Mouse (Mus musculus) hematopoietic stem cell, adult 5-6 weeks (primary cell): ENCODE measurements at regions not wholly inside any gene's neighbourhood (a gene's known extent, or its start where the extent isn't known, plus 50 kb on each side); places are given as distances from the start of the nearest gene placed in this dataset.

Experiments used
- ATAC-seq, 2 experiments: fragments of 125-278 bp in 1 of 2; replicated peaks in 1 of 2; 2 replicates each; pipeline ENCODE4 v1.8.0; 2016 to 2017; ENCODE audit warnings: inconsistent platforms in 2 of 2, mild to moderate bottlenecking in 2 of 2, moderate number of reproducible peaks in 2 of 2, low read depth in 1 of 2, moderate TSS enrichment in 1 of 2; ENCODE audit not compliant: low FRiP score in 2 of 2, poor library complexity in 2 of 2, severe bottlenecking in 2 of 2, insufficient read depth in 1 of 2, low TSS enrichment in 1 of 2

- ATAC-seq = no peak
These were observed 762.8 kb downstream of the Tlr4 start for GRCm38 (mm10) chr4:67589976-67590727.

GRCm38 (mm10) chr4:67607166-67607565 is 779.8 kb downstream of the Tlr4 start:
- ATAC-seq = no peak

- no peak for ATAC-seq
These were observed 787.2 kb downstream of the Tlr4 start for GRCm38 (mm10) chr4:67614486-67615067.

DNA sequence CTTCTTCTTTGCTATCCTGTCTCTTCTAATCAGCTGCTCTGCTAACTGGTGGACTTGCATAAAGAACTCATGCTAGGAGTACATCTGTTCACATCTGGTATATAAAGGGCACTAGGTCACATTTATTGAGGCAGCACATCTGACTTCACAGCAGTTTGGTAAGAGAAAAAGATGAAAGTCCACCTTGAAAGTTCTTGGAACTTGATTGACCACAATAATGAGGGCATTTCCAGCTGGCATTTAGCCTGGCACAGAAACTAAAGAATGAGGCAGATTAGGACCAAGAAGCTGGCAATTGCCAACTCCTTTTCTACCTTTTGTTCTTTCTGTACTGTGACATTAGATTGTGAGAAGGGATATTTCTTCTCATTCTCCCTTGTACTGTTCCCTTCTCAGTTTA is 799.3 kb downstream of the Tlr4 start:
- ATAC-seq = no peak

DNA sequence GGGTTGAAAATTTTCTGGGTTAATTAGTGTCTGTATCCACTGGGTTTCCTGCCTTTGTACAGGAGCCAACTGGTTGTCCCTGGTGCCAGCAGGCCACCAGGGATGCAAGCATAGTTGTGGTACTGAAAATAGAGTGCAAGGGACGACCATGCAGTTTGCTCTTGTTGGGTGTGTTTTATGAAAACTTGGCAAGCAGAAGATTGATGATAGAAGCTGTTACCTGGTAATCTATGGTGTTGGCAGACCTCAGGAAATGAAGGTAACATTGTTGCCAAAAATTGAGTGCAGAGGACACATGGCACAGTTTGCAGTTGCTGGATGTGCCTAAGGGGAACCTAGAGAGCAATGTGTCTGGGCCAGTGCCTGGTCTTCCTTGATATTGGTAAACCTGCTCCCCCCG is 818.7 kb downstream of the Tlr4 start:
- no peak for ATAC-seq

GRCm38 (mm10) chr4:67662122-67662521 is 834.7 kb downstream of the Tlr4 start:
- ATAC-seq = no peak

DNA sequence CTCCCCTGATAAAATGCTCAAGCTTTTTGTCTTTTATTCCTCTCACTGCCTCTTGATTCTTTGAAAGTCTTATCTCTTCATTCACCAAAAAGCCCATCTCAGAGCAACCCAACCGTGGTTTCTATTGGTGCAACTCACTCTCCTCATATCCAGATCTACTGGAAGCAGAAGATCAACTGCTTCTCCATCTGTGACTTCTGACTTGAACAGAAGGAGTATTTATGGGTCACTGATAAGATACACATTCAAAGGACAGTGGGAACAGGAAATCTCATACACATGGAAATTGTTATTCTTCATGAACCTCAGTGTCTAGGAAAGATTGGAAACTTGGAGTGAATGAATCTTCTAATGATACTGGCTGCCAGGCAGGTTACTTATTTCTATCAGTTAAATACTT is 846.6 kb downstream of the Tlr4 start:
- ATAC-seq = no peak

DNA sequence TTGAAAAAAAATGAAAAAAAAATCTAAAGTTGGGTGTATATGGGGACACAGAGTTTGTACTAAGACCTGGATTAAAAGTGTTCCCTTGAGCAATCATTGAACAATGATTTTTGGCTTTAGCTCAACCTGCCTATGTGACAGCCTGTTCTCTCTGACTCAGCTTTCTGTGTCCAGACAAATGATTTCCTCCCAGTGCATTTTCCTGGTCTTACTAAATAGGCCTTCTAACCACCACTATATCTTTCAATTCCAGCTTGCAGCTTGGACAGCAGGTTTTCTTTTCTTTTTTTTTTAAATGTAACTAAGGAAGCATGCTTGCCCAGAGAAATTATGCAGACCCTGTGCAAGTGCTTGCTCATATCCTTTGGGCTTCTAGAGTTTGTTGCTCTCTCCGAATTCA is 850.2 kb downstream of the Tlr4 start:
- ATAC-seq = peak; percentile 78 to 90

DNA sequence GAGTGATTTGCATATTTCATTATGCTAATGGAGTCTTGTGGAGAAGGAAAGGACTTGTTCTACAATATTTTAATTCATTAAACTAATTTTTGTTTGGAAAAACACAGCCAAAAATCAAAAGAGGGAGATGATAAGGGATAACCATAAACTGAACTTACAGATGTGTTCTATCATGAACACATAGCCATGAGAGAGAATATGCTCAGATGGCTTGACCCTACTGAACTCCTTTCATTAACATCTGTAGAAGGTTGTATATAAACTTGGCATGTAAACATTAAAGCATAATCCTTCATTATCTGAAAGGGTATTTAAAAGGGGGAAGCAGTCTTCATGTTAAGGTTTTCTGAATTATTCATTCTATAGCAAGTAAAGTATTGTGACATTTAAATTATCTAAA is 871.1 kb downstream of the Tlr4 start:
- no peak for ATAC-seq
